Mouse (Mus musculus): ENCODE measurements around the gene Lrrn3.

The Lrrn3 gene

GRCm38 (mm10) chr12:41428806-41429205, 57.4 kb downstream of the Lrrn3 start:
- in situ Hi-C loops (cut with MboI, MseI), result no loop called here

DNA sequence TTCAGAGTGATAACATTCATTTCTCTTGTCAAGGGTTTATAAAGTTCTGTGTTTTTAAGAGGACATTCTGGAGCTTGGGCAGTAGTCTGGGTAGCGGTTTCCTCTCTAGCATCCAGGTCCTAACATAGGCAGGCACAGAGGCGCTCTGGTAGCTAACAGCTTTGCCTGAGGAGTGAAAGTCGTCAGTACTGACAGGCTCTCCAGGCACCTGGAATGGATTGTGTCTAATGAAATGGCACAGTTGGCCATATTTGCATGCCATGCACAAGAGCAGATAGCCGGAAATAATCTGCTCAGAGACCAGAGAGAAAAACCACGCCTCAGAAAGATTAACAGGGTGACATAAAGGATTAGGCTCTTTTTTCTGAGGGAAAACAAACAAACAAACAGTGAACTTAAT, 58.8 kb downstream of the Lrrn3 start:
- in situ Hi-C loops (cut with MboI, MseI), result no loop called here

- in situ Hi-C loops (cut with MboI, MseI), result no loop called here
Measured at GRCm38 (mm10) chr12:41425101-41425679, 61.0 kb downstream of the Lrrn3 start.

GRCm38 (mm10) chr12:41417961-41418360, 68.3 kb downstream of the Lrrn3 start:
- in situ Hi-C loops (cut with MboI, MseI), result no loop called here

- in situ Hi-C loops (cut with MboI, MseI), result no loop called here
Measured at GRCm38 (mm10) chr12:41417099-41417498, 69.1 kb downstream of the Lrrn3 start.

GRCm38 (mm10) chr12:41416635-41417034, 69.6 kb downstream of the Lrrn3 start:
- in situ Hi-C loops (cut with MboI, MseI), result no loop called here

- in situ Hi-C loops (cut with MboI, MseI), result no loop called here
Measured at GRCm38 (mm10) chr12:41409431-41409830, 76.8 kb downstream of the Lrrn3 start.

GRCm38 (mm10) chr12:41401923-41402322, 84.3 kb downstream of the Lrrn3 start:
- in situ Hi-C loops (cut with MboI, MseI), result no loop called here

All from T-helper 1 cell (primary cell).